Mouse (Mus musculus) liver, embryonic 16.5 days (tissue): ENCODE measurements around the gene Med7. TPM values are rescaled to one million over a fixed set of nuclear protein-coding genes. Genes with fewer than 3 reads are reported as not detected.

Experiments
- polyA plus RNA-seq: library from polyadenylated mRNA; unstranded; fragments of >200 nt; fragmentation: Nextera tagmentation; extraction: Ambion mirVana; gene quantifications from 2 replicates; pipeline ENCODE4 v1.2.1, GENCODE M21; 2015

Med7 gene
- polyA plus RNA-seq, 1 experiment from 2014 or later: 44.8 TPM

Other genes starting within 250 kb of the Med7 start
- gene Fndc9, start 201.4 kb upstream of the Med7 start, polyA plus RNA-seq: not detected in 2 replicates
- 4.6 and 5.7 TPM in 2 replicates for gene Cyfip2, start 124.1 kb upstream of the Med7 start, polyA plus RNA-seq
- gene Itk, start 47.4 kb upstream of the Med7 start, polyA plus RNA-seq: 0.09 and 0.12 TPM in 2 replicates
- 0.04 TPM in 1 of 2 replicates, not detected in the other for gene Fam71b, start 40.4 kb upstream of the Med7 start, polyA plus RNA-seq
- gene Havcr2, start 18.0 kb downstream of the Med7 start, polyA plus RNA-seq: 0.38 and 0.39 TPM in 2 replicates
- not detected in 2 replicates for gene Gm12169, start 87.3 kb downstream of the Med7 start, polyA plus RNA-seq
- gene BC053393, start 134.6 kb downstream of the Med7 start, polyA plus RNA-seq: not detected in 2 replicates
- gene Dppa1, start 192.3 kb downstream of the Med7 start, polyA plus RNA-seq: not detected in 2 replicates